Mouse (Mus musculus) hindbrain, postnatal 0 days (tissue): ENCODE measurements around the gene Ush2a. TPM values are rescaled to one million over a fixed set of nuclear protein-coding genes. Genes with fewer than 3 reads are reported as not detected.

Source experiments
- ATAC-seq: fragments of 200-750 bp; cut with Nextera tagmentation; 2 replicates; pipeline ENCODE4 v1.8.0; 2017; ENCODE audit warnings: mild to moderate bottlenecking, moderate TSS enrichment, moderate library complexity
- DNase-seq: peaks from one replicate; pipeline ENCODE4 v3.0.0-alpha.2; 2015; ENCODE audit warnings: low spot score
- H3K27ac ChIP-seq: fragments of 300-500 bp; sonication (generic); 2 replicates; pipeline ENCODE4 v1.5.1; 2014; ENCODE audit warnings: mild to moderate bottlenecking
- H3K27me3 ChIP-seq: fragments of 300-500 bp; sonication (generic); 2 replicates; pipeline ENCODE4 v1.6.1; 2014; ENCODE audit warnings: low read length, mixed read lengths; ENCODE audit not compliant: insufficient read depth
- H3K36me3 ChIP-seq: fragments of 300-500 bp; sonication (generic); 2 replicates; pipeline ENCODE4 v1.6.1; 2014; ENCODE audit warnings: low read length, mixed read lengths; ENCODE audit not compliant: insufficient read depth
- H3K4me1 ChIP-seq: fragments of 300-500 bp; sonication (generic); 2 replicates; pipeline ENCODE4 v1.6.1; 2014; ENCODE audit warnings: antibody characterized with exemption, low read length, mixed read lengths; ENCODE audit not compliant: insufficient read depth
- H3K4me2 ChIP-seq: fragments of 300-500 bp; sonication (generic); 2 replicates; pipeline ENCODE4 v1.6.1; 2014; ENCODE audit warnings: low read depth, mild to moderate bottlenecking, low read length, moderate library complexity, mixed read lengths
- H3K4me3 ChIP-seq: fragments of 300-500 bp; sonication (generic); 2 replicates; pipeline ENCODE4 v1.5.1; 2014; ENCODE audit warnings: low read length
- H3K9ac ChIP-seq: fragments of 300-500 bp; sonication (generic); replicated peaks from 2 replicates; pipeline ENCODE4 v1.6.1; 2014; ENCODE audit warnings: mild to moderate bottlenecking, low read length, moderate library complexity, mixed read lengths
- H3K9me3 ChIP-seq: fragments of 300-500 bp; sonication (generic); 2 replicates; pipeline ENCODE4 v1.6.1; 2016; ENCODE audit warnings: low read length, mixed read lengths
- CTCF ChIP-seq: IDR thresholded peaks from 2 replicates; pipeline ENCODE4 v1.5.1; 2016; ENCODE audit warnings: antibody characterized with exemption, control low read depth, low read depth
- WGBS: fragments of 180-500 bp; shearing (Covaris S2); extraction: QIAGEN DNeasy Blood & Tissue Kit; methylation state at CpG from one replicate; pipeline ENCODE4 v1.1.7; 2014; 5-methylcytosine and 5-hydroxymethylcytosine counted together
- polyA plus RNA-seq: library from polyadenylated mRNA; unstranded; fragments of >200 nt; fragmentation: Nextera tagmentation; extraction: Ambion mirVana; gene quantifications from 2 replicates; pipeline ENCODE4 v1.2.1, GENCODE M21; 2015
- total RNA-seq: library from RNA; depleted of rRNA; stranded (reverse); fragments of >200 nt; gene quantifications from 2 replicates; pipeline ENCODE4 v1.2.3, GENCODE M21; 2014

Gene Ush2a
- total and polyA plus RNA-seq, 2 experiments from 2014 or later = 0.44 to 1.5 TPM

GRCm38 (mm10) chr1:188945326-188945725 lies 683.5 kb downstream of the Ush2a start:
- Histone ChIP-seq H3K4me2 (no peak overlapping the region), H3K4me1 (0 out of 2 replicates have a peak, but pooled peaks cover 3% of the 10 kb centered on the region), H3K27me3 (no peaks in the 10 kb centered on the region), H3K4me3 (no peak overlapping the region), H3K9me3 (no peaks in the 10 kb centered on the region), H3K27ac (no peak overlapping the region), H3K9ac (no peak overlapping the region), H3K36me3 (no peaks in the 10 kb centered on the region)
- no peak for DNase-seq
- no peak for TF ChIP-seq CTCF
- 52% methylated on average over 8 of the region's 8 CpGs for WGBS
- no peak for ATAC-seq

- Histone ChIP-seq H3K4me2 (no peak overlapping the region), H3K9ac (no peak overlapping the region), H3K4me1 (0 out of 2 replicates have a peak, but pooled peaks cover 3% of the 10 kb centered on the region), H3K36me3 (no peaks in the 10 kb centered on the region), H3K4me3 (no peak overlapping the region), H3K9me3 (no peaks in the 10 kb centered on the region), H3K27me3 (no peaks in the 10 kb centered on the region), H3K27ac (no peak overlapping the region)
- no peak for ATAC-seq
- TF ChIP-seq CTCF = no peak
- 88% methylated on average over 11 of the region's 11 CpGs for WGBS
- DNase-seq = no peak
Observed at GRCm38 (mm10) chr1:188946849-188947248, 685.0 kb downstream of the Ush2a start.

GRCm38 (mm10) chr1:188947794-188948193 lies 686.0 kb downstream of the Ush2a start:
- ATAC-seq = no peak
- H3K9ac ChIP-seq = no peak overlapping the region
- H3K36me3 ChIP-seq = no peaks in the 10 kb centered on the region
- H3K9me3 ChIP-seq = no peaks in the 10 kb centered on the region
- peak; percentile 44 for TF ChIP-seq CTCF
- H3K4me3 ChIP-seq = no peak overlapping the region
- WGBS = 58% methylated on average over 5 of the region's 5 CpGs
- no peak for DNase-seq
- 0 out of 2 replicates have a peak, but pooled peaks cover 3% of the 10 kb centered on the region for H3K4me1 ChIP-seq
- no peak overlapping the region for H3K4me2 ChIP-seq
- H3K27ac ChIP-seq = no peak overlapping the region
- no peaks in the 10 kb centered on the region for H3K27me3 ChIP-seq

GRCm38 (mm10) chr1:188948276-188948675 lies 686.5 kb downstream of the Ush2a start:
- no peaks in the 10 kb centered on the region for H3K27me3 ChIP-seq
- ATAC-seq (no peak), DNase-seq (peak; percentile 42)
- H3K36me3 ChIP-seq = no peaks in the 10 kb centered on the region
- H3K27ac ChIP-seq = no peak overlapping the region
- no peak overlapping the region for H3K4me3 ChIP-seq
- no peak overlapping the region for H3K9ac ChIP-seq
- 31% methylated on average over 9 of the region's 9 CpGs for whole genome bisulfite sequencing
- 0 out of 2 replicates have a peak, but pooled peaks cover 3% of the 10 kb centered on the region for H3K4me1 ChIP-seq
- H3K4me2 ChIP-seq = 0 out of 2 replicates have a peak overlapping the region, but pooled peaks have one; percentile 3
- no peaks in the 10 kb centered on the region for H3K9me3 ChIP-seq
- no peak for TF ChIP-seq CTCF

- ATAC-seq (no peak), DNase-seq (no peak)
- Histone ChIP-seq H3K4me3 (no peak overlapping the region), H3K27me3 (no peaks in the 10 kb centered on the region), H3K4me2 (no peak overlapping the region), H3K4me1 (0 out of 2 replicates have a peak, but pooled peaks cover 3% of the 10 kb centered on the region), H3K36me3 (no peaks in the 10 kb centered on the region), H3K9ac (no peak overlapping the region), H3K9me3 (no peaks in the 10 kb centered on the region), H3K27ac (no peak overlapping the region)
- WGBS = 93% methylated on average over 6 of the region's 6 CpGs
- TF ChIP-seq CTCF = no peak
Observed at GRCm38 (mm10) chr1:188951091-188951490, 689.3 kb downstream of the Ush2a start.

- H3K9me3 ChIP-seq = no peaks in the 10 kb centered on the region
- 0 out of 2 replicates have a peak, but pooled peaks cover 3% of the 10 kb centered on the region for H3K4me1 ChIP-seq
- ATAC-seq = no peak
- no peaks in the 10 kb centered on the region for H3K36me3 ChIP-seq
- no peak for DNase-seq
- no peak overlapping the region for H3K27ac ChIP-seq
- H3K4me2 ChIP-seq = no peak overlapping the region
- TF ChIP-seq CTCF = no peak
- no peaks in the 10 kb centered on the region for H3K27me3 ChIP-seq
- H3K9ac ChIP-seq = no peak overlapping the region
- WGBS = 94% methylated on average over 4 of the region's 4 CpGs
- H3K4me3 ChIP-seq = no peak overlapping the region
Observed at GRCm38 (mm10) chr1:188952501-188952900, 690.7 kb downstream of the Ush2a start.

GRCm38 (mm10) chr1:188973078-188973477 lies 711.3 kb downstream of the Ush2a start:
- Histone ChIP-seq H3K36me3 (peaks cover 63% of the 10 kb centered on the region), H3K27ac (no peak overlapping the region), H3K4me1 (no peaks in the 10 kb centered on the region), H3K4me3 (no peak overlapping the region), H3K9ac (no peak overlapping the region), H3K27me3 (no peaks in the 10 kb centered on the region), H3K4me2 (no peak overlapping the region), H3K9me3 (no peaks in the 10 kb centered on the region)
- DNase-seq (no peak), ATAC-seq (no peak)
- TF ChIP-seq CTCF = no peak
- 91% methylated on average over 6 of the region's 6 CpGs for WGBS
